Mouse (Mus musculus) c-Kit-negative CD71-positive TER-119-positive erythroid progenitor cells, embryonic 14.5 days (primary cell): Measurements from ENCODE around the gene Sorcs2.

Source experiments
- DNase-seq: peaks from one replicate; pipeline ENCODE4 v3.0.0-alpha.2; 2013; ENCODE audit warnings: low read depth, low spot score

The Sorcs2 gene

GRCm38 (mm10) chr5:36130393-36131011 lies 267.4 kb downstream of the Sorcs2 start:
- DNase-seq, result no peak

- DNase-seq, result no peak
Measured at GRCm38 (mm10) chr5:36129661-36130060, 268.3 kb downstream of the Sorcs2 start.

GRCm38 (mm10) chr5:36128513-36128912 lies 269.4 kb downstream of the Sorcs2 start:
- no peak for DNase-seq

GRCm38 (mm10) chr5:36124993-36125392 lies 272.9 kb downstream of the Sorcs2 start:
- no peak for DNase-seq

GRCm38 (mm10) chr5:36122987-36123386 lies 275.0 kb downstream of the Sorcs2 start:
- no peak for DNase-seq

GRCm38 (mm10) chr5:36120931-36121341 lies 277.0 kb downstream of the Sorcs2 start:
- DNase-seq, result no peak

GRCm38 (mm10) chr5:36118061-36118460 lies 279.9 kb downstream of the Sorcs2 start:
- DNase-seq, result no peak

- DNase-seq, result no peak
Measured at GRCm38 (mm10) chr5:36115519-36115918, 282.4 kb downstream of the Sorcs2 start.

- no peak for DNase-seq
Measured at GRCm38 (mm10) chr5:36113696-36114095, 284.2 kb downstream of the Sorcs2 start.

GRCm38 (mm10) chr5:36112696-36113095 lies 285.2 kb downstream of the Sorcs2 start:
- no peak for DNase-seq

- DNase-seq, result no peak
Measured at GRCm38 (mm10) chr5:36111516-36111915, 286.4 kb downstream of the Sorcs2 start.

GRCm38 (mm10) chr5:36108339-36108887 lies 289.5 kb downstream of the Sorcs2 start:
- DNase-seq, result no peak

- no peak for DNase-seq
Measured at GRCm38 (mm10) chr5:36103483-36103882, 294.5 kb downstream of the Sorcs2 start.

GRCm38 (mm10) chr5:36101129-36101528 lies 296.8 kb downstream of the Sorcs2 start:
- DNase-seq, result no peak

GRCm38 (mm10) chr5:36100488-36100887 lies 297.5 kb downstream of the Sorcs2 start:
- DNase-seq, result no peak

GRCm38 (mm10) chr5:36099662-36100061 lies 298.3 kb downstream of the Sorcs2 start:
- DNase-seq, result no peak

- no peak for DNase-seq
Measured at GRCm38 (mm10) chr5:36096046-36096445, 301.9 kb downstream of the Sorcs2 start.

- no peak for DNase-seq
Measured at GRCm38 (mm10) chr5:36090036-36090435, 307.9 kb downstream of the Sorcs2 start.

GRCm38 (mm10) chr5:36089243-36089642 lies 308.7 kb downstream of the Sorcs2 start:
- DNase-seq, result no peak

- no peak for DNase-seq
Measured at GRCm38 (mm10) chr5:36086931-36087330, 311.0 kb downstream of the Sorcs2 start.

- no peak for DNase-seq
Measured at GRCm38 (mm10) chr5:36085621-36086020, 312.3 kb downstream of the Sorcs2 start.

- DNase-seq, result no peak
Measured at GRCm38 (mm10) chr5:36083869-36084565, 313.9 kb downstream of the Sorcs2 start.

- DNase-seq, result no peak
Measured at GRCm38 (mm10) chr5:36081021-36081420, 316.9 kb downstream of the Sorcs2 start.
